Mouse (Mus musculus): ENCODE measurements around the gene Rln3.

DNA sequence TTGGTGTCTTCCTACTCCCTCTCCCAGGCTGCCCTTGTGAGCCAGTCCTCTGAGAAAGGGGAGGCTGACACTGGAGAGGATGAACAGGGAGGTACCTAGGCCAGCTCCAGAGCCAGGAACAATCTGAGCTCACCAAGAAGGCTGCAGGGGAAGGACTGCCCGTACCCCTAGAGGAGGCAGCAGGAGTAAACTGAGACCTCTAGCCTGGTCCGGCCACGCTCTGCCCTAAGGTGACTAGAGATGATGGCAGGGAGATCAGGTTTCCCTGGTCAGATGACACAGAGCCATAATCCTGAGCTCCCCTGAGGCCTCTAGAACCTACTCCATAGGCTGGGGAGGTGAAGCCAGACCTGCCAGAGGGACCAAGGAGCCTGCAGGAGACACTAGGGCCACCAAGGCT is 32.0 kb upstream of the Rln3 start:
- TF ChIP-seq CTCF (IDR thresholded peaks at IDR 0.05; ENCODE audit: low read depth, low read length) (no peak), GATA1 (IDR thresholded peaks at IDR 0.05; ENCODE audit: borderline replicate concordance, low read length) (no peak), TAL1 (conservative IDR thresholded peaks at IDR 0.05; ENCODE audit: low read depth, low read length) (no peak), POLR2AphosphoS5 (IDR thresholded peaks at IDR 0.05; ENCODE audit: insufficient replicate concordance, low read depth, low read length) (no peak), GATA2 (IDR thresholded peaks at IDR 0.05; ENCODE audit: borderline replicate concordance, low read depth, low read length) (no peak)
